Mouse (Mus musculus) limb, embryonic 13.5 days (tissue): ENCODE results near the gene Usp33. TPM values are rescaled to one million over a fixed set of nuclear protein-coding genes. Genes with fewer than 3 reads are reported as not detected.
A peak's percentile ranks its signal among the peaks of the same experiment; 100 is the strongest.

ENCODE experiments used
- ATAC-seq: fragments of 200-750 bp; cut with Nextera tagmentation; 2 replicates; pipeline ENCODE4 v1.8.0; 2017; ENCODE audit warnings: low read depth, moderate number of reproducible peaks, moderate TSS enrichment; ENCODE audit not compliant: low FRiP score
- H3K27ac ChIP-seq: fragments of 300-500 bp; sonication (generic); 2 replicates; pipeline ENCODE4 v1.5.1; 2015; ENCODE audit warnings: inconsistent platforms, mild to moderate bottlenecking, moderate library complexity
- H3K27me3 ChIP-seq: fragments of 300-500 bp; sonication (generic); 2 replicates; pipeline ENCODE4 v1.6.1; 2015; ENCODE audit warnings: mild to moderate bottlenecking, inconsistent platforms
- H3K36me3 ChIP-seq: fragments of 300-500 bp; sonication (generic); 2 replicates; pipeline ENCODE4 v1.6.1; 2015; ENCODE audit warnings: inconsistent platforms, mild to moderate bottlenecking, moderate library complexity
- H3K4me1 ChIP-seq: fragments of 300-500 bp; sonication (generic); 2 replicates; pipeline ENCODE4 v1.6.1; 2015; ENCODE audit warnings: inconsistent platforms
- H3K4me2 ChIP-seq: fragments of 300-500 bp; sonication (generic); replicated peaks from 2 replicates; pipeline ENCODE4 v1.6.1; 2015; ENCODE audit warnings: inconsistent platforms, mild to moderate bottlenecking, moderate library complexity
- H3K4me3 ChIP-seq: fragments of 300-500 bp; sonication (generic); 2 replicates; pipeline ENCODE4 v1.5.1; 2015; ENCODE audit warnings: moderate library complexity, mild to moderate bottlenecking, inconsistent platforms
- H3K9ac ChIP-seq: fragments of 300-500 bp; sonication (generic); 2 replicates; pipeline ENCODE4 v1.6.1; 2015; ENCODE audit warnings: mild to moderate bottlenecking, inconsistent platforms
- H3K9me3 ChIP-seq: fragments of 300-500 bp; sonication (generic); 2 replicates; pipeline ENCODE4 v1.6.1; 2016; ENCODE audit warnings: inconsistent platforms
- WGBS: fragments of 180-500 bp; shearing (Covaris S2); methylation state at CpG from one replicate; pipeline ENCODE4 v1.1.7; 2015; 5-methylcytosine and 5-hydroxymethylcytosine counted together
- polyA plus RNA-seq: library from polyadenylated mRNA; unstranded; fragments of >200 nt; fragmentation: Nextera tagmentation; extraction: Ambion mirVana; gene quantifications from 2 replicates; pipeline ENCODE4 v1.2.1, GENCODE M21; 2015

The Usp33 gene
- polyA plus RNA-seq, 1 experiment from 2014 or later, result 50.6 TPM

- ATAC-seq, result peak; percentile 94
- under 1% methylated on average over 59 of the region's 108 CpGs for WGBS
- Histone ChIP-seq H3K27ac (peak within 1 kb of the TSS; percentile 99), H3K4me3 (peak within 1 kb of the TSS; percentile 78), H3K4me2 (peak within 1 kb of the TSS; percentile 82), H3K27me3 (no peaks in the 10 kb centered on the region), H3K9me3 (no peaks in the 10 kb centered on the region), H3K4me1 (peaks cover 25% of the 10 kb centered on the region), H3K9ac (peak within 1 kb of the TSS; percentile 89), H3K36me3 (peaks cover 17% of the 10 kb centered on the region)
Measured at GRCm38 (mm10) chr3:152395350-152396277, 49.3 kb downstream of the Usp33 start, which contains the start of gene Zzz3. Gene Zzz3 (plus strand): TSS chr3:152395473.

- H3K9ac ChIP-seq, result peak overlapping the region; percentile 89
- H3K9me3 ChIP-seq, result no peaks in the 10 kb centered on the region
- H3K27me3 ChIP-seq, result no peaks in the 10 kb centered on the region
- H3K4me2 ChIP-seq, result peak overlapping the region; percentile 82
- peak overlapping the region; percentile 78 for H3K4me3 ChIP-seq
- peaks cover 14% of the 10 kb centered on the region for H3K36me3 ChIP-seq
- peak overlapping the region; percentile 99 for H3K27ac ChIP-seq
- WGBS, result under 1% methylated on average over 70 of the region's 102 CpGs
- ATAC-seq, result peak; percentile 88
- peaks cover 26% of the 10 kb centered on the region for H3K4me1 ChIP-seq
Measured at GRCm38 (mm10) chr3:152396278-152396987, 50.2 kb downstream of the Usp33 start.

DNA sequence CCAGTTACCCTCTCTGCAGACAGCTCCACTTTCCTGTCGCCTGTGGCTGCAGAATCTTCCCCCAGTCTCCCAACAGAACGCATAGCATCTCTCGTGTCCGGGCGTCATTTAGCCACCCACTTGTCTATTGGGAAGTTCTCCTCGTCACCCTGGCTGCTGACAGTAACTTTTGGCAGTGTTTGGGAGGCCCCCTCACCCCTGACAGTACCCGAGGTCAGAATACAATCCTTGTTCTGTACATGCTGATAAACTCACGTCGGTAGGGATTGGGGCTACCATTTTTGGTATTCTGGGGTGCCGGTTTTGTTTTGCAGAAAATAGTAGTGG is 50.7 kb downstream of the Usp33 start:
- peaks cover 32% of the 10 kb centered on the region for H3K4me1 ChIP-seq
- no peak for ATAC-seq
- peak overlapping the region; percentile 82 for H3K4me2 ChIP-seq
- no peaks in the 10 kb centered on the region for H3K9me3 ChIP-seq
- peaks cover 11% of the 10 kb centered on the region for H3K36me3 ChIP-seq
- H3K27me3 ChIP-seq, result no peaks in the 10 kb centered on the region
- peak overlapping the region; percentile 99 for H3K27ac ChIP-seq
- peak overlapping the region; percentile 78 for H3K4me3 ChIP-seq
- WGBS, result under 1% methylated on average over 10 of the region's 10 CpGs
- peak overlapping the region; percentile 89 for H3K9ac ChIP-seq

DNA sequence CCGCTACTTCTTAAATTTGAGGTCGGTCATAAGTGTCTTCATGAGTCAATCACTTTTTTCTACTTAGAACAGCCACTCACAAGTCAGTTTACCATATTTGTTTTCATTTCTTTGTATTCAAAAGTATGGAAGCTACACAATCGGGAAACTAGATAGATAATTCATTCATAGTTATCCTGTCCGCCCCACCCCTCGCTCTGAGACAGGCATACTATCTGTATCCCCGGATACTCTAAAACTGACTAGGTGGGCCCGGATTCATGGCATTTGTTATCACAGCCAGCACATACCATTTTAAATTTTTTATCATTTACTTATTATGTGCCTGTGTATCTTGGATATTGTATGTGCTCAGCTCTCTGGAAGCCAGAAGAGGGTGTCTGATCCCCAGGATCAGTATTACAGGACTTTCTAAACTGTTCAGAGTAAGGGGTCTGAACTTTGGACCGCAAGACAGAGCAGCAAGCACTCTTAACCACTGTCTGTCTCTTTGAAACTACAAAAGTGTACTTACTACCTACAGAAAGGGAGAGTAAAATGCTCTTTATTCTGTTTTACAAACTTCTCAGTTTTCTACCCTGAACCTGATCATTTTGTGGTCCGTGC is 51.2 kb downstream of the Usp33 start:
- Histone ChIP-seq H3K27me3 (no peaks in the 10 kb centered on the region), H3K36me3 (peaks cover 7% of the 10 kb centered on the region), H3K4me2 (peak overlapping the region; percentile 82), H3K9ac (peak overlapping the region; percentile 89), H3K4me1 (peaks cover 35% of the 10 kb centered on the region), H3K9me3 (no peaks in the 10 kb centered on the region), H3K4me3 (peak overlapping the region; percentile 78), H3K27ac (peak overlapping the region; percentile 99; the same call in 1 of the 2 replicates)
- ATAC-seq, result no peak
- 67% methylated on average over 9 of the region's 9 CpGs for WGBS

GRCm38 (mm10) chr3:152400441-152400840 is 54.2 kb downstream of the Usp33 start:
- Histone ChIP-seq H3K9me3 (no peaks in the 10 kb centered on the region), H3K36me3 (no peaks in the 10 kb centered on the region)
- WGBS, result 88% methylated on average over 5 of the region's 5 CpGs

DNA sequence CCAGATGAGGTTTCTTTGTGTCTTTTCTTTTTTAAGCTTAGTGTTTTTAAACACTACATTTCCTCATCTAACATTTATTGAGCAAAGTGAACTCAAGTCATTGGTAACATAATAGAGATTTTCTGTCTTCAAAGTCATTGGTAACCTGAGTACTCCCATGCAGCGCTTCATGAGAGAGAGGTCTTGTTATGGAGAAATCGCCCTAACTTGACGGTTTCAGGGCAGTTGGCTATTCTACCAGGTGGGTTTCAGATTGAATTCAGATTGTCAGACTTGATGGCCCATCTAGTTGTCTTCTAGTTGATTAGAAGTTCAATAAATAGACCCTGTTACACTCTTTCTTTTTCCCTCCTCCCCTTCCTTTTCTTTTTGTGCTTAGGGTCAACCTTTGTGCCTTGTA is 54.6 kb downstream of the Usp33 start:
- 79% methylated on average over 3 of the region's 3 CpGs for WGBS
- Histone ChIP-seq H3K27me3 (no peaks in the 10 kb centered on the region), H3K4me2 (no peak overlapping the region), H3K4me1 (peaks cover 43% of the 10 kb centered on the region), H3K9me3 (no peaks in the 10 kb centered on the region), H3K4me3 (no peak overlapping the region), H3K27ac (no peak overlapping the region), H3K9ac (no peak overlapping the region), H3K36me3 (no peaks in the 10 kb centered on the region)
- no peak for ATAC-seq

More at GRCm38 (mm10) chr3:152400441-152400840, 54.2 kb downstream of the Usp33 start:
- Histone ChIP-seq H3K4me2 (no peak overlapping the region), H3K27me3 (no peaks in the 10 kb centered on the region), H3K4me3 (no peak overlapping the region), H3K4me1 (peaks cover 38% of the 10 kb centered on the region), H3K9ac (no peak overlapping the region), H3K27ac (no peak overlapping the region)
- no peak for ATAC-seq

DNA sequence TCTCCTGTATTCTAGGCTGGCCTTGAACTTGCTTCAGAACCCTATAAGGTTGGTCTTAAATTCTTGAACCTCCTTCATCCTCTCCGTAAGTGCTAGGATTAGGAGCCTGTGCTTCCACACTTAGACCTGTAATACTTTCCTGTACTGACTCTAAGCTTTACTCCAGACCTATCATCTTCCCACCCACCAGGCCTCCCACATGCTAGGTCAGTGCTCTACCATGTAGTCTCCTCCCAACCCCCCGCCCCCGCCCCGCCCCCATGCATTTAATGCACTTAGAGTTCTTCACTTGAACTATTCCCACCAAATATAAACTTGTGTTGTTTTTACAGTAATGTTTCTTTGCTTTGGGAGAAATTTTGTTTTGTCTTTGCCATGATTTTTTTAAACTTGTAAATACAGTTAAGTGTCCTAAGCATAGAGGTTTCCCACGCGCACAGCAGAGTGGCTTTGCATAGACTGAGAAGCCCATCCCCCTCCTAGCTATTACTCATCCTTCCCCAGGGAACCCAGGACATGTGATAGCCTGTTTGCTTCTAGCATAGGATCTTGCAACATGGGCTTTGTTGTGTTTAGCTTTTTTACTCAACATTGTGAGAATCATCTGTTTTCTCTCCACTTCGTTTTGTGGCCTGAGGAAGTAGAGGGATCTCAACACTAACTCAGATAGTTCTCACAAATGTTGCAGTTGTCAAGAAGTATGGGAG is 55.8 kb downstream of the Usp33 start:
- H3K36me3 ChIP-seq, result no peaks in the 10 kb centered on the region
- H3K9ac ChIP-seq, result no peak overlapping the region
- no peak overlapping the region for H3K4me2 ChIP-seq
- H3K27me3 ChIP-seq, result no peaks in the 10 kb centered on the region
- H3K27ac ChIP-seq, result no peak overlapping the region
- peak; percentile 70 for ATAC-seq
- peaks cover 44% of the 10 kb centered on the region for H3K4me1 ChIP-seq
- no peaks in the 10 kb centered on the region for H3K9me3 ChIP-seq
- 81% methylated on average over 7 of the region's 7 CpGs for WGBS
- no peak overlapping the region for H3K4me3 ChIP-seq

- no peak overlapping the region for H3K4me2 ChIP-seq
- peaks cover 39% of the 10 kb centered on the region for H3K4me1 ChIP-seq
- H3K9ac ChIP-seq, result no peak overlapping the region
- WGBS, result 66% methylated on average over 3 of the region's 3 CpGs
- no peak for ATAC-seq
- no peak overlapping the region for H3K4me3 ChIP-seq
- H3K9me3 ChIP-seq, result no peaks in the 10 kb centered on the region
- no peaks in the 10 kb centered on the region for H3K36me3 ChIP-seq
- H3K27ac ChIP-seq, result no peak overlapping the region
- H3K27me3 ChIP-seq, result no peaks in the 10 kb centered on the region
Measured at GRCm38 (mm10) chr3:152402671-152403066, 56.4 kb downstream of the Usp33 start.

DNA sequence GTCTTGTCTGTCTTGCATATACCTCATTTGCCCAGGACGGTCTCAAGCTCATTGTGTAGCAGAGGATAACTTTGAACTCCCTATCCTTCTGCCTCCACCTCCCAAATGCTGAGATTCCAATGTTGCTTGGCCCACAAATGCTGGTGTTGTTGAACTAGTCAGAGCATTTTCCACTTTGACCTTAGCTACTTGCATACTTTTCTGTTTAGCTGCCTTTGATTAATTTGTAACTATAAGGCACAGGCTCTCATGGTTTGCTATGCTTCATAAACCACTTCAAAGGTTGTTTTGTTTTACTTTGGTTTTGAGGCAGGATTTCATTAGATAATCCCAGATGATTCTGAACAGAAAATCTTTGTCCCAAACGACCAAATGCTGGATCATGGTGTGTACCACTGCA is 57.5 kb downstream of the Usp33 start:
- no peak for ATAC-seq
- Histone ChIP-seq H3K9ac (no peak overlapping the region), H3K27ac (no peak overlapping the region), H3K4me1 (peaks cover 37% of the 10 kb centered on the region), H3K9me3 (no peaks in the 10 kb centered on the region), H3K4me2 (no peak overlapping the region), H3K36me3 (no peaks in the 10 kb centered on the region), H3K27me3 (no peaks in the 10 kb centered on the region), H3K4me3 (no peak overlapping the region)
- 83% methylated on average over 2 of the region's 2 CpGs for WGBS

DNA sequence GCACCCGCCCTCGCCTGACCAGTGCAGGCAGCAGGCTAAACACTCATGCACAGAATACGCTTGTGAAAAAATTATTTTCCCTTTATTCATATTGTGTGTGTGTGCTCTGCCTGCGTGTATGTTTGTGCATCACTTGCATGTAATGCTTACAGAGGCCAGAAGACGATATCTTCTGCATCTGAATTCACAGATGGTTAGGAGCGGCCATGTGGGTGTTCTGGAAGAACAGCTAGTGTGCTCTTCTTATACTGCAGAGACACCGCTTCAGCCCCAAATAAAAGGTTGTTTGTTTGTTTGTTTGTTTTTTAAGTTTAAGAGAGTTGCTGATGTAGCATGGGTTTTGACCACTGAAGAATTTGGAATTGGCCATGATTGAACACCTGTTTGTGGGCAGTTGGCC is 59.1 kb downstream of the Usp33 start:
- H3K4me1 ChIP-seq, result peaks cover 31% of the 10 kb centered on the region
- H3K36me3 ChIP-seq, result no peaks in the 10 kb centered on the region
- 92% methylated on average over 7 of the region's 7 CpGs for WGBS
- H3K9ac ChIP-seq, result no peak overlapping the region
- no peak overlapping the region for H3K4me2 ChIP-seq
- H3K27me3 ChIP-seq, result no peaks in the 10 kb centered on the region
- H3K4me3 ChIP-seq, result no peak overlapping the region
- ATAC-seq, result no peak
- no peaks in the 10 kb centered on the region for H3K9me3 ChIP-seq
- H3K27ac ChIP-seq, result no peak overlapping the region

- H3K27ac ChIP-seq, result no peak overlapping the region
- H3K9me3 ChIP-seq, result no peaks in the 10 kb centered on the region
- 72% methylated on average over 4 of the region's 4 CpGs for WGBS
- no peak overlapping the region for H3K4me2 ChIP-seq
- no peaks in the 10 kb centered on the region for H3K27me3 ChIP-seq
- no peak overlapping the region for H3K9ac ChIP-seq
- H3K4me1 ChIP-seq, result peaks cover 29% of the 10 kb centered on the region
- H3K36me3 ChIP-seq, result no peaks in the 10 kb centered on the region
- no peak overlapping the region for H3K4me3 ChIP-seq
- ATAC-seq, result no peak
Measured at GRCm38 (mm10) chr3:152405978-152406640, 59.8 kb downstream of the Usp33 start.
